Mouse (Mus musculus) adrenal gland (tissue): ENCODE measurements around the gene Hacl1.

Experiments used
- intact Hi-C: fragments of 180-260 bp; cut with DNase I; formaldehyde crosslinking; loops from one replicate; pipeline ENCODE4 v1.15.1; 2025

Hacl1 gene

GRCm38 (mm10) chr14:31577966-31578735, 62.9 kb downstream of the Hacl1 start:
- intact Hi-C loops: no loop called here

- intact Hi-C loops: no loop called here
Observed at GRCm38 (mm10) chr14:31576846-31577697, 64.0 kb downstream of the Hacl1 start.

GRCm38 (mm10) chr14:31575866-31576265, 65.2 kb downstream of the Hacl1 start:
- intact Hi-C loops: no loop called here

GRCm38 (mm10) chr14:31574903-31575665, 66.0 kb downstream of the Hacl1 start:
- intact Hi-C loops: no loop called here

- intact Hi-C loops: no loop called here
Observed at GRCm38 (mm10) chr14:31572561-31573175, 68.4 kb downstream of the Hacl1 start.

GRCm38 (mm10) chr14:31571419-31571818, 69.7 kb downstream of the Hacl1 start:
- intact Hi-C loops: no loop called here

GRCm38 (mm10) chr14:31570131-31570951, 70.7 kb downstream of the Hacl1 start:
- intact Hi-C loops: no loop called here

- intact Hi-C loops: loop anchor here (5.0 kb wide), 1 partner anchor 52 kb away; no protein-coding TSS in a partner anchor
Observed at GRCm38 (mm10) chr14:31569151-31569631, 71.9 kb downstream of the Hacl1 start.

GRCm38 (mm10) chr14:31565478-31566212, 75.4 kb downstream of the Hacl1 start:
- intact Hi-C loops: loop anchor here (5.0 kb wide), 1 partner anchor 48 kb away; no protein-coding TSS in a partner anchor

GRCm38 (mm10) chr14:31564452-31565179, 76.5 kb downstream of the Hacl1 start:
- intact Hi-C loops: loop anchor here (5.0 kb wide), 1 partner anchor 47 kb away; no protein-coding TSS in a partner anchor

GRCm38 (mm10) chr14:31560886-31561285, 80.2 kb downstream of the Hacl1 start:
- intact Hi-C loops: no loop called here

GRCm38 (mm10) chr14:31559216-31559615, 81.9 kb downstream of the Hacl1 start:
- intact Hi-C loops: no loop called here

- intact Hi-C loops: no loop called here
Observed at GRCm38 (mm10) chr14:31557784-31558183, 83.3 kb downstream of the Hacl1 start.

GRCm38 (mm10) chr14:31557273-31557672, 83.8 kb downstream of the Hacl1 start:
- intact Hi-C loops: no loop called here

GRCm38 (mm10) chr14:31556526-31557260, 84.4 kb downstream of the Hacl1 start:
- intact Hi-C loops: no loop called here

- intact Hi-C loops: no loop called here
Observed at GRCm38 (mm10) chr14:31555963-31556434, 85.1 kb downstream of the Hacl1 start.

- intact Hi-C loops: no loop called here
Observed at GRCm38 (mm10) chr14:31555021-31555420, 86.1 kb downstream of the Hacl1 start.
